Mouse (Mus musculus) MEL (cell line): ENCODE measurements around the gene Nubp2.

Experiments used
- CTCF ChIP-seq, 3 experiments: IDR thresholded peaks in 2 of 3; conservative IDR thresholded peaks in 1 of 3; 2 replicates each; pipeline ENCODE4 v1.5.1; 2011 to 2012; ENCODE audit warnings: low read length in 3 of 3, low read depth in 2 of 3, mild to moderate bottlenecking in 2 of 3, improper control_type of control experiment in 1 of 3, inconsistent platforms in 1 of 3, mixed read lengths in 1 of 3, moderate library complexity in 1 of 3; ENCODE audit not compliant: control insufficient read depth in 1 of 3, insufficient read depth in 1 of 3, poor library complexity in 1 of 3, severe bottlenecking in 1 of 3
- ETS1 ChIP-seq: IDR thresholded peaks from 2 replicates; pipeline ENCODE4 v1.6.1; 2012; ENCODE audit warnings: low read depth, mild to moderate bottlenecking, inconsistent platforms, low read length, improper control_type of control experiment, moderate library complexity
- GABPA ChIP-seq: IDR thresholded peaks from 2 replicates; pipeline ENCODE4 v1.6.1; 2012; ENCODE audit warnings: low read depth, mild to moderate bottlenecking, inconsistent platforms, low read length, improper control_type of control experiment, moderate library complexity
- GATA1 ChIP-seq: IDR thresholded peaks from 2 replicates; pipeline ENCODE4 v1.6.1; 2011; ENCODE audit warnings: low read depth, low read length, improper control_type of control experiment
- MAFK ChIP-seq: IDR thresholded peaks from 2 replicates; pipeline ENCODE4 v1.6.1; 2011; ENCODE audit warnings: low read depth, mild to moderate bottlenecking, low read length, improper control_type of control experiment, borderline replicate concordance
- MAX ChIP-seq: IDR thresholded peaks from 2 replicates; pipeline ENCODE4 v1.6.1; 2011; ENCODE audit warnings: low read length, improper control_type of control experiment
- MYC ChIP-seq: IDR thresholded peaks from 2 replicates; pipeline ENCODE4 v1.6.1; 2011; ENCODE audit warnings: low read depth, mild to moderate bottlenecking, low read length, improper control_type of control experiment, moderate library complexity
- NRF1 ChIP-seq: IDR thresholded peaks from 2 replicates; pipeline ENCODE4 v1.6.1; 2014; ENCODE audit warnings: low read depth, mild to moderate bottlenecking, inconsistent platforms, low read length, improper control_type of control experiment, moderate library complexity; ENCODE audit not compliant: poor library complexity, insufficient read depth, severe bottlenecking
- POLR2A ChIP-seq, 2 experiments: IDR thresholded peaks; 2 replicates each; pipeline ENCODE4 v1.6.1; 2011 to 2012; ENCODE audit warnings: low read length in 2 of 2, mild to moderate bottlenecking in 2 of 2, control low read depth in 1 of 2, improper control_type of control experiment in 1 of 2, low read depth in 1 of 2, moderate library complexity in 1 of 2; ENCODE audit not compliant: control insufficient read depth in 1 of 2, insufficient read depth in 1 of 2, poor library complexity in 1 of 2
- RAD21 ChIP-seq: IDR thresholded peaks from 2 replicates; pipeline ENCODE4 v1.6.1; 2011; ENCODE audit warnings: mild to moderate bottlenecking, low read depth, low read length, improper control_type of control experiment
- TAL1 ChIP-seq: IDR thresholded peaks from 2 replicates; pipeline ENCODE4 v1.6.1; 2012; ENCODE audit warnings: mild to moderate bottlenecking, inconsistent platforms, low read length, moderate library complexity, mixed read lengths
- USF1 ChIP-seq: IDR thresholded peaks from 2 replicates; pipeline ENCODE4 v1.6.1; 2014; ENCODE audit warnings: low read depth, mild to moderate bottlenecking, inconsistent platforms, low read length, improper control_type of control experiment, moderate library complexity
- ZC3H11A ChIP-seq: IDR thresholded peaks from 2 replicates; pipeline ENCODE4 v1.6.1; 2012; ENCODE audit warnings: low read depth, mild to moderate bottlenecking, inconsistent platforms, low read length, improper control_type of control experiment

DNA sequence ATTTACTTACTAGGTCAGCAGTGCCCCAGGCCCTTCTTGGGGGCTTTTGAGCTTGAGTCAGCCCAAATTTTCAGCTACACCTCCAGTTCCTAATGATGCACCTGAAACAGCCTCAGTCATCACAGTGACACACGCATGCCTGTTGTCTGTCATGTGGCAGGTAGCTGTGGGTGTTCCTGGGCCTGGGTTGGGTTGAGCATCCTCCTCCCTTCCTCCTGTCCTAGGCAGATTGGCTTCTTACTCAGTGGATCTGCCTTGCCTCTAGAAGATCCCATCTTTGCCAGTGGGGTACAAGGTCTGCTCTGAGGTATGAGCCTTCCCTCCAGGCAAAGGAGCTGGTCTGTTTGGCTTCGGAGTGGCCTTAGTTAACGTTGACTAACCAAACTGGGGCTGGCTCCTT lies 2.7 kb upstream of the Nubp2 start:
- no peak for TF ChIP-seq USF1
- no peak for TF ChIP-seq RAD21
- TF ChIP-seq CTCF (IDR thresholded peaks at IDR 0.05 in 2 of 3, conservative IDR thresholded peaks at IDR 0.05 in 1 of 3; ENCODE audit: control insufficient read depth in 1 of 3, insufficient read depth in 1 of 3, low read depth in 2 of 3, low read length in 3 of 3, poor library complexity in 1 of 3, severe bottlenecking in 1 of 3) = no peak
- TF ChIP-seq ETS1 = no peak
- TF ChIP-seq TAL1 = no peak
- TF ChIP-seq POLR2A (IDR thresholded peaks at IDR 0.05; ENCODE audit: control insufficient read depth in 1 of 2, insufficient read depth in 1 of 2, low read depth in 1 of 2, low read length in 2 of 2, poor library complexity in 1 of 2) = 0 out of 4 replicates have a peak, but pooled peaks of 1 of the 2 experiments have one; percentile 29
- no peak for TF ChIP-seq NRF1
- TF ChIP-seq GATA1 = no peak
- no peak for TF ChIP-seq GABPA
- no peak for TF ChIP-seq MYC
- TF ChIP-seq ZC3H11A = no peak
- TF ChIP-seq MAX = no peak
- TF ChIP-seq MAFK = no peak
